Mouse (Mus musculus): ENCODE measurements around the gene Scrt2. TPM values are rescaled to one million over a fixed set of nuclear protein-coding genes. Genes with fewer than 3 reads are reported as not detected.

The Scrt2 gene
- polyA plus RNA-seq, 1 experiment from 2014 or later: 1.9 TPM

GRCm38 (mm10) chr2:152144158-152144450 is 62.8 kb downstream of the Scrt2 start:
- peak; percentile 35 for DNase-seq (ENCODE audit: low spot score)
- Histone ChIP-seq H3K9ac (replicated peaks; ENCODE audit: low read length) (peak overlapping the region; percentile 32), H3K4me1 (ENCODE audit: control insufficient read depth, insufficient read depth, low read length) (peaks cover 2% of the 10 kb centered on the region), H3K27me3 (ENCODE audit: control insufficient read depth, insufficient read depth, low read length) (peaks cover 21% of the 10 kb centered on the region), H3K4me2 (ENCODE audit: low read depth, low read length) (peak overlapping the region; percentile 93), H3K9me3 (replicated peaks; ENCODE audit: control insufficient read depth, low read length) (no peaks in the 10 kb centered on the region), H3K27ac (replicated peaks; ENCODE audit: low read depth, low read length) (no peak overlapping the region), H3K4me3 (ENCODE audit: low read depth, low read length) (peak overlapping the region; percentile 49), H3K36me3 (replicated peaks; ENCODE audit: control insufficient read depth, insufficient read depth, low read depth, low read length) (no peaks in the 10 kb centered on the region)
- WGBS: 20% methylated on average over 9 of the region's 9 CpGs
- no peak for ATAC-seq (replicated peaks; ENCODE audit: insufficient number of reproducible peaks, low FRiP score, low TSS enrichment, low read depth)

GRCm38 (mm10) chr2:152144501-152144900 is 63.2 kb downstream of the Scrt2 start:
- H3K27me3 ChIP-seq (ENCODE audit: control insufficient read depth, insufficient read depth, low read length): peaks cover 21% of the 10 kb centered on the region

More at GRCm38 (mm10) chr2:152144501-152144900, 63.2 kb downstream of the Scrt2 start:
- no peak for ATAC-seq (replicated peaks; ENCODE audit: insufficient number of reproducible peaks, low FRiP score, low TSS enrichment, low read depth)
- Histone ChIP-seq H3K9ac (replicated peaks; ENCODE audit: low read length) (no peak overlapping the region), H3K4me2 (ENCODE audit: low read depth, low read length) (peak overlapping the region; percentile 93), H3K36me3 (replicated peaks; ENCODE audit: control insufficient read depth, insufficient read depth, low read depth, low read length) (no peaks in the 10 kb centered on the region), H3K4me3 (ENCODE audit: low read depth, low read length) (peak overlapping the region; percentile 49), H3K4me1 (ENCODE audit: control insufficient read depth, insufficient read depth, low read length) (peaks cover 2% of the 10 kb centered on the region), H3K27ac (replicated peaks; ENCODE audit: low read depth, low read length) (no peak overlapping the region), H3K9me3 (replicated peaks; ENCODE audit: control insufficient read depth, low read length) (no peaks in the 10 kb centered on the region)
- WGBS: 57% methylated on average over 5 of the region's 5 CpGs
- DNase-seq (ENCODE audit: low spot score): no peak

Other genes starting within 250 kb of the Scrt2 start
- 0.36 and 0.71 TPM in 2 replicates for gene Rspo4, start 238.6 kb upstream of the Scrt2 start, polyA plus RNA-seq (2014; fragmentation: Nextera tagmentation; extraction: Ambion mirVana)
- 0.45 and 0.52 TPM in 2 replicates for gene Angpt4, start 170.3 kb upstream of the Scrt2 start, polyA plus RNA-seq (2014; fragmentation: Nextera tagmentation; extraction: Ambion mirVana)
- 31.7 and 34.8 TPM in 2 replicates for gene Fam110a, start 101.3 kb upstream of the Scrt2 start, polyA plus RNA-seq (2014; fragmentation: Nextera tagmentation; extraction: Ambion mirVana)
- gene Slc52a3, start 85.0 kb upstream of the Scrt2 start, polyA plus RNA-seq (2014; fragmentation: Nextera tagmentation; extraction: Ambion mirVana): 0.36 and 0.72 TPM in 2 replicates
- 10.0 and 10.6 TPM in 2 replicates for gene Srxn1, start 24.0 kb downstream of the Scrt2 start, polyA plus RNA-seq (2014; fragmentation: Nextera tagmentation; extraction: Ambion mirVana)
- 11.3 and 12.2 TPM in 2 replicates for gene Tcf15, start 62.0 kb downstream of the Scrt2 start, polyA plus RNA-seq (2014; fragmentation: Nextera tagmentation; extraction: Ambion mirVana)
- 57.8 and 64.9 TPM in 2 replicates for gene Csnk2a1, start 145.3 kb downstream of the Scrt2 start, polyA plus RNA-seq (2014; fragmentation: Nextera tagmentation; extraction: Ambion mirVana)
- 25.4 and 26.4 TPM in 2 replicates for gene Tbc1d20, start 212.3 kb downstream of the Scrt2 start, polyA plus RNA-seq (2014; fragmentation: Nextera tagmentation; extraction: Ambion mirVana)

Data from embryonic facial prominence, embryonic 11.5 days (tissue).